In genomic region chr8:99421516-99421915, GRCm38 (mm10) we compare ENCODE assay signal across 9 mouse cellular contexts. TPM values are rescaled to one million over a fixed set of nuclear protein-coding genes. Genes with fewer than 3 reads are reported as not detected.
A peak's percentile ranks its signal among the peaks of the same experiment; 100 is the strongest.
DNase-seq lines count a peak whose midpoint lies in the region; ATAC-seq lines count a peak whose summit lies in the region.
"Had no signal": no experiment of that assay in that cellular context is flagged by ENCODE, and none has a peak within 500 bp of the region (broad histone marks: within the 10 kb centered on the region; RNA-seq: fewer than 3 reads in every experiment).

No protein-coding gene starts in this region.

- no peak overlapping the region for H3K4me3 ChIP-seq in heart, embryonic 14.5 days (ENCODE audit: control insufficient read depth in 1 of 2, insufficient read depth in 1 of 2, low read depth in 1 of 2, low read length in 2 of 2)
- no peak overlapping the region for H3K4me3 ChIP-seq in heart, embryonic 10.5 days
- H3K4me3 ChIP-seq in kidney, embryonic 15.5 days (replicated peaks): no peak overlapping the region

- H3K27me3 ChIP-seq in heart, embryonic 14.5 days (ENCODE audit: control insufficient read depth, insufficient read depth, low read length): peaks cover 15% of the 10 kb centered on the region
- H3K27me3 ChIP-seq in heart, embryonic 10.5 days (ENCODE audit: insufficient read depth, poor library complexity, severe bottlenecking): peaks cover 34% of the 10 kb centered on the region
- H3K27me3 ChIP-seq in kidney, embryonic 15.5 days: peaks cover 44% of the 10 kb centered on the region

- H3K9ac ChIP-seq in heart, embryonic 14.5 days (ENCODE audit: low read length): no peak overlapping the region
- no peak overlapping the region for H3K9ac ChIP-seq in kidney, embryonic 15.5 days
- H3K9ac ChIP-seq: liver, embryonic 14.5 days had no signal

- ATAC-seq in heart, embryonic 14.5 days (ENCODE audit: insufficient number of reproducible peaks, insufficient read depth, low FRiP score, low read depth): no peak
- ATAC-seq in kidney, embryonic 15.5 days (replicated peaks; ENCODE audit: low FRiP score): no peak

- no peaks in the 10 kb centered on the region for H3K36me3 ChIP-seq in heart, embryonic 14.5 days (ENCODE audit: control insufficient read depth, insufficient read depth, low read length)
- no peaks in the 10 kb centered on the region for H3K36me3 ChIP-seq in heart, embryonic 10.5 days
- H3K36me3 ChIP-seq in kidney, embryonic 15.5 days: no peaks in the 10 kb centered on the region

- H3K27ac ChIP-seq in heart, embryonic 14.5 days (replicated peaks in 1 of 2; ENCODE audit: control insufficient read depth in 1 of 2, insufficient read depth in 1 of 2, low read depth in 2 of 2, low read length in 2 of 2): no peak overlapping the region
- H3K27ac ChIP-seq in heart, embryonic 10.5 days: no peak overlapping the region
- H3K27ac ChIP-seq in kidney, embryonic 15.5 days: no peak overlapping the region
- H3K27ac ChIP-seq: liver, embryonic 14.5 days had no signal

- 22% methylated on average over 7 of the region's 7 CpGs for WGBS in heart, embryonic 14.5 days
- 25% methylated on average over 7 of the region's 7 CpGs for WGBS in heart, embryonic 10.5 days
- WGBS in kidney, embryonic 15.5 days: 32% methylated on average over 7 of the region's 7 CpGs

- H3K9me3 ChIP-seq in heart, embryonic 14.5 days (ENCODE audit: control insufficient read depth, low read length): no peaks in the 10 kb centered on the region
- H3K9me3 ChIP-seq in heart, embryonic 10.5 days: no peaks in the 10 kb centered on the region
- H3K9me3 ChIP-seq in kidney, embryonic 15.5 days (replicated peaks): no peaks in the 10 kb centered on the region

- no peak for DNase-seq in heart, embryonic 10.5 days (ENCODE audit: low spot score)
- peak; percentile 19 to 41 for DNase-seq in right cerebral cortex, adult 2 months (ENCODE audit: low spot score in 2 of 2)
- no peak for DNase-seq in right cerebral cortex, postnatal 14 days
- DNase-seq in forelimb bud, embryonic 11.5 days (ENCODE audit: low read depth, low spot score): peak; percentile 6
- DNase-seq in telencephalon, adult 2 months (ENCODE audit: low read depth, low spot score): peak; percentile 71
- no peak for DNase-seq in adrenal gland, postnatal 4 days (ENCODE audit: low spot score in 2 of 2)

- H3K4me2 ChIP-seq in heart, embryonic 14.5 days (ENCODE audit: low read length): peak overlapping the region; percentile 43
- H3K4me2 ChIP-seq in kidney, embryonic 15.5 days: no peak overlapping the region

- no peaks in the 10 kb centered on the region for H3K4me1 ChIP-seq in heart, embryonic 14.5 days (ENCODE audit: control insufficient read depth in 2 of 2, insufficient read depth in 2 of 2, low read length in 2 of 2)
- no peaks in the 10 kb centered on the region for H3K4me1 ChIP-seq in heart, embryonic 10.5 days
- H3K4me1 ChIP-seq in kidney, embryonic 15.5 days: peaks cover 5% of the 10 kb centered on the region; the same call in 1 of the 2 replicates

RNA-seq across cellular contexts. Expression of gene Cdh8, which starts 5.2 kb away (rescaled TPM):
- polyA plus RNA-seq in heart, embryonic 14.5 days (2014; fragmentation: Nextera tagmentation; extraction: Ambion mirVana): 0.84 and 1.1 TPM in 2 replicates
- polyA plus RNA-seq in heart, embryonic 10.5 days (2016; fragmentation: Nextera tagmentation; extraction: Ambion mirVana): 0.41 and 0.82 TPM in 2 replicates
- total RNA-seq in adrenal gland, postnatal 4 days (2021): 1 to 10 TPM; 1.0 to 1.7 TPM
- polyA plus RNA-seq in kidney, embryonic 15.5 days (2015; fragmentation: Nextera tagmentation; extraction: Ambion mirVana): 0.82 and 1.5 TPM in 2 replicates

Comparison
In these comparisons a context has a peak if more than half of its experiments do, and no peak if none do; other contexts are left out.
1. DNase-seq: peak in right cerebral cortex, adult 2 months (2 of 2), forelimb bud, embryonic 11.5 days (single experiment) and telencephalon, adult 2 months (single experiment); none in heart, embryonic 10.5 days (single experiment), right cerebral cortex, postnatal 14 days (single experiment) and adrenal gland, postnatal 4 days (0 of 2).